Mouse (Mus musculus): ENCODE data around the gene Mnd1. TPM values are rescaled to one million over a fixed set of nuclear protein-coding genes. Genes with fewer than 3 reads are reported as not detected.

The Mnd1 gene
- polyA plus RNA-seq, 1 experiment, result 4.6 TPM

- DNase-seq (ENCODE audit: extremely low spot score in 1 of 2, low spot score in 1 of 2), result no peak
Observed at GRCm38 (mm10) chr3:84060128-84060527, 95.5 kb downstream of the Mnd1 start.

DNA sequence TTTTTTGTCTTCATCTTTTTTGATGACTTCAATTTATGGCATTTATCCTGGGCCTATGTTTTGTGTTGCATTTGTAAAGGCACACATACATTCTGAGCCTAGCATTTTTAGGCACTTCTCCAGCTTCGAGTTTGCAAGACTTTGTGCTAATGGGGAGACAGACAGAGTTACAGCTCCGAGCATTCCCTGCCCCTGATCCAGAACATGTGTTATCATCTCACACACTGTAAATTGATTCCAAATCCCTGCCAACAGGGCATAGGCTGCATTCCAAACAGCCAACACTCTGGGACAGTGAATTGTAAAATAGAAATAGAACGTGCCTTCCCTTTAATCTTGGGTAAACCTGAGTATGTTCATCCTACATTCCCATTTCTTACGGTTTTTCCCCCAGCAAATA, 95.9 kb downstream of the Mnd1 start:
- no peak for DNase-seq (ENCODE audit: extremely low spot score in 1 of 2, low spot score in 1 of 2)

DNA sequence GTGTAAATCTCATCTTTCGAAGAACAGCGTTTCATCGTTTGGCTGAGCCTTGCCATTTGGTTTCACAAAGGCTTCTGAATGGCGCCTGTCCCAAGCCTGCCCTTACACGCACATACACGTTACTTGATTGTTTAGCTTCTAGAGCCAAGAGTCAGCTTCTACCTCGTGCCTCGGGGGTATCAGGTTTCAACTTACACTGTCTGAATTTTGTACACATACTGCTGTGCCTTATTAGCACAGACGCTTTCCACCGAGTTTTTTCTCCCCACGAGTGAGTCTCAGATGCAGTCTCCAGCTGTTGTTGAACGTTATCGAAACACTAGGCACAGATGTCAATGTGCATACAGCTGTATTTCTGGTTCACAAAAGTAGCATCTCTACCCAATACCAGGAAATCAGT, 96.3 kb downstream of the Mnd1 start:
- DNase-seq (ENCODE audit: extremely low spot score in 1 of 2, low spot score in 1 of 2), result no peak

- DNase-seq (ENCODE audit: extremely low spot score in 1 of 2, low spot score in 1 of 2), result no peak
Observed at GRCm38 (mm10) chr3:84048729-84049175, 106.8 kb downstream of the Mnd1 start.

- no peak for DNase-seq (ENCODE audit: extremely low spot score in 1 of 2, low spot score in 1 of 2)
Observed at GRCm38 (mm10) chr3:84046206-84046605, 109.4 kb downstream of the Mnd1 start.

GRCm38 (mm10) chr3:84041739-84042138, 113.8 kb downstream of the Mnd1 start:
- no peak for DNase-seq (ENCODE audit: extremely low spot score in 1 of 2, low spot score in 1 of 2)

GRCm38 (mm10) chr3:84040476-84041082, 115.0 kb downstream of the Mnd1 start:
- peak; percentile 11 to 46 for DNase-seq (ENCODE audit: extremely low spot score in 1 of 2, low spot score in 1 of 2)

DNA sequence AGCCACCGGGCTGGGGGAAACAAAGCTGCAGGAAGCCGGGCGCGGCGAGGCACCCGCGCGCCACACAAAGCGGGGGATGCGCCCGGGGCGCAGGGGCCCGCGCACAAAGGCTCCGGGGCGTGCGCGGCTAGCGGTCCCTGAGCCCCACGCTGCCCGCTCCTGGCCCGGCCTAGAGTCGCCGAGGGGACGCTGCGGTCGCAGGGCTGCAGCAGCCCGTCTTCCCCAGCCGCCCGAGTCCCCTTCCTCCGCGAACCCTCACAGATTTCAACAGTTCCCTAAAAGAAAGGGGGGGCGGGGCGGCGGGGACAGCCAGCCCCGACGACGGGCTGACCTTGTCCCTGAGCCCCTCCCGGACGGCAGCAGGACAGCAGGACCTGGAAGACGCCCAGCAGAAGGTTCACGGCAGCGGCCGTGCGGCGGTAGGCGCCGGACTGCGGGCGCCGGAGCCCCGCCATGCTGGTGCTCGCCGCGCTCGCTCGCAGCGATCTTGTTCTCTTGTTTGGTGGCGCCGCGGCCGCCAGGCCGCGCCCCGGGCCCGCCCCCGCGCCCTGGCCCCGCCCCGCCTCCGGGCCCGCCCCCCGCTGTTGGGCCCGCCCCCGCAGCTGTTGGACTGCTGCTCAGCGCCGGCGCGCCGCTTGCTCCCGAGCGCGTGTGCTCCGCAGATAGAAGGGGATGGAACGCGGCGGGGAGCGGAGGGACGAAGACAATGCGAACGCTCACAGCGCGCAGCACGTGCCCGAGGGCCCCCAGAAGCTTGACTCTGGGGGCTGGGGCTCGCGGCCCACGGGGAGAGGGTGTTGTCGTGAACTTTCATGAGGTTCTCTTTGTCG, 115.7 kb downstream of the Mnd1 start, which contains the start of gene Tmem131l:
Tmem131l (minus strand) TSS at position 530 of the 830 bp plus-strand sequence.
- DNase-seq (ENCODE audit: extremely low spot score in 1 of 2, low spot score in 1 of 2), result peak; percentile 11 to 67

GRCm38 (mm10) chr3:84038981-84039645, 116.5 kb downstream of the Mnd1 start:
- DNase-seq (ENCODE audit: extremely low spot score in 1 of 2, low spot score in 1 of 2), result peak in 1 of 2 experiments; percentile 27

GRCm38 (mm10) chr3:84038126-84038525, 117.5 kb downstream of the Mnd1 start:
- DNase-seq (ENCODE audit: extremely low spot score in 1 of 2, low spot score in 1 of 2), result no peak

Other genes starting within 250 kb of the Mnd1 start
- 25.2 and 25.6 TPM in 2 replicates for gene Tmem131l, start 115.6 kb downstream of the Mnd1 start, polyA plus RNA-seq (2012; rRNA removed)
- gene Gm6525, start 18.3 kb upstream of the Mnd1 start, polyA plus RNA-seq (2012; rRNA removed), result 0.08 TPM in 1 of 2 replicates, not detected in the other
- 94.3 and 106 TPM in 2 replicates for gene Trim2, start 151.1 kb upstream of the Mnd1 start, polyA plus RNA-seq (2012; rRNA removed)

Data from frontal cortex, adult 2 months (tissue).